Mouse (Mus musculus): ENCODE results near the gene Slc24a4. TPM values are rescaled to one million over a fixed set of nuclear protein-coding genes. Genes with fewer than 3 reads are reported as not detected.

Gene Slc24a4
- polyA plus RNA-seq, 1 experiment from 2014 or later = 0.26 TPM

- H3K27me3 ChIP-seq (ENCODE audit: control insufficient read depth, insufficient read depth, low read length) = no peaks in the 10 kb centered on the region
- no peak overlapping the region for H3K4me3 ChIP-seq (ENCODE audit: low read depth, low read length)
- no peak overlapping the region for H3K27ac ChIP-seq (ENCODE audit: low read depth, low read length)
- H3K9ac ChIP-seq (ENCODE audit: low read length) = no peak overlapping the region
- no peak overlapping the region for H3K4me2 ChIP-seq
- 81% methylated on average over 5 of the region's 5 CpGs for WGBS
- no peaks in the 10 kb centered on the region for H3K4me1 ChIP-seq (ENCODE audit: control insufficient read depth, insufficient read depth, low read length)
- ATAC-seq (ENCODE audit: low FRiP score) (no peak), DNase-seq (ENCODE audit: low spot score, missing footprints) (no peak)
- H3K9me3 ChIP-seq (ENCODE audit: control insufficient read depth, low read length) = no peaks in the 10 kb centered on the region
- no peaks in the 10 kb centered on the region for H3K36me3 ChIP-seq (ENCODE audit: control insufficient read depth, insufficient read depth, low read length)
Observed at GRCm38 (mm10) chr12:102299209-102299608, 170.7 kb downstream of the Slc24a4 start.

GRCm38 (mm10) chr12:102301585-102301984, 173.1 kb downstream of the Slc24a4 start:
- Histone ChIP-seq H3K4me1 (ENCODE audit: control insufficient read depth, insufficient read depth, low read length) (no peaks in the 10 kb centered on the region), H3K4me2 (no peak overlapping the region), H3K4me3 (ENCODE audit: low read depth, low read length) (no peak overlapping the region), H3K27ac (ENCODE audit: low read depth, low read length) (no peak overlapping the region), H3K36me3 (ENCODE audit: control insufficient read depth, insufficient read depth, low read length) (no peaks in the 10 kb centered on the region), H3K9ac (ENCODE audit: low read length) (no peak overlapping the region), H3K27me3 (ENCODE audit: control insufficient read depth, insufficient read depth, low read length) (no peaks in the 10 kb centered on the region), H3K9me3 (ENCODE audit: control insufficient read depth, low read length) (no peaks in the 10 kb centered on the region)
- DNase-seq (ENCODE audit: low spot score, missing footprints) = no peak
- 82% methylated on average over 1 of the region's 1 CpGs for WGBS
- no peak for ATAC-seq (ENCODE audit: low FRiP score)

- DNase-seq (ENCODE audit: low spot score, missing footprints) = no peak
- no peak for ATAC-seq (ENCODE audit: low FRiP score)
- H3K27ac ChIP-seq (ENCODE audit: low read depth, low read length) = no peak overlapping the region
- H3K4me3 ChIP-seq (ENCODE audit: low read depth, low read length) = no peak overlapping the region
- no peak overlapping the region for H3K9ac ChIP-seq (ENCODE audit: low read length)
- no peaks in the 10 kb centered on the region for H3K36me3 ChIP-seq (ENCODE audit: control insufficient read depth, insufficient read depth, low read length)
- 86% methylated on average over 9 of the region's 9 CpGs for WGBS
- no peak overlapping the region for H3K4me2 ChIP-seq
- no peaks in the 10 kb centered on the region for H3K4me1 ChIP-seq (ENCODE audit: control insufficient read depth, insufficient read depth, low read length)
- no peaks in the 10 kb centered on the region for H3K27me3 ChIP-seq (ENCODE audit: control insufficient read depth, insufficient read depth, low read length)
- H3K9me3 ChIP-seq (ENCODE audit: control insufficient read depth, low read length) = no peaks in the 10 kb centered on the region
Observed at GRCm38 (mm10) chr12:102302322-102302721, 173.8 kb downstream of the Slc24a4 start.

- Histone ChIP-seq H3K4me3 (ENCODE audit: low read depth, low read length) (no peak overlapping the region), H3K36me3 (ENCODE audit: control insufficient read depth, insufficient read depth, low read length) (no peaks in the 10 kb centered on the region), H3K4me2 (no peak overlapping the region), H3K27ac (ENCODE audit: low read depth, low read length) (no peak overlapping the region), H3K9me3 (ENCODE audit: control insufficient read depth, low read length) (no peaks in the 10 kb centered on the region), H3K4me1 (ENCODE audit: control insufficient read depth, insufficient read depth, low read length) (no peaks in the 10 kb centered on the region), H3K27me3 (ENCODE audit: control insufficient read depth, insufficient read depth, low read length) (no peaks in the 10 kb centered on the region), H3K9ac (ENCODE audit: low read length) (no peak overlapping the region)
- DNase-seq (ENCODE audit: low spot score, missing footprints) (no peak), ATAC-seq (ENCODE audit: low FRiP score) (no peak)
- WGBS = 82% methylated on average over 4 of the region's 4 CpGs
Observed at GRCm38 (mm10) chr12:102302831-102303351, 174.4 kb downstream of the Slc24a4 start.

GRCm38 (mm10) chr12:102303867-102304266, 175.3 kb downstream of the Slc24a4 start:
- 63% methylated on average over 7 of the region's 7 CpGs for WGBS
- no peak overlapping the region for H3K9ac ChIP-seq (ENCODE audit: low read length)
- no peaks in the 10 kb centered on the region for H3K36me3 ChIP-seq (ENCODE audit: control insufficient read depth, insufficient read depth, low read length)
- no peaks in the 10 kb centered on the region for H3K9me3 ChIP-seq (ENCODE audit: control insufficient read depth, low read length)
- H3K4me3 ChIP-seq (ENCODE audit: low read depth, low read length) = no peak overlapping the region
- H3K27me3 ChIP-seq (ENCODE audit: control insufficient read depth, insufficient read depth, low read length) = no peaks in the 10 kb centered on the region
- no peak overlapping the region for H3K27ac ChIP-seq (ENCODE audit: low read depth, low read length)
- DNase-seq (ENCODE audit: low spot score, missing footprints) (no peak), ATAC-seq (ENCODE audit: low FRiP score) (no peak)
- no peak overlapping the region for H3K4me2 ChIP-seq
- H3K4me1 ChIP-seq (ENCODE audit: control insufficient read depth, insufficient read depth, low read length) = no peaks in the 10 kb centered on the region

- no peak overlapping the region for H3K27ac ChIP-seq (ENCODE audit: low read depth, low read length)
- ATAC-seq (ENCODE audit: low FRiP score) = no peak
- WGBS = 66% methylated on average over 10 of the region's 10 CpGs
Observed at GRCm38 (mm10) chr12:102305069-102305836, 176.7 kb downstream of the Slc24a4 start.

GRCm38 (mm10) chr12:102308001-102308456, 179.5 kb downstream of the Slc24a4 start:
- Histone ChIP-seq H3K27ac (ENCODE audit: low read depth, low read length) (no peak overlapping the region), H3K9ac (ENCODE audit: low read length) (no peak overlapping the region), H3K4me1 (ENCODE audit: control insufficient read depth, insufficient read depth, low read length) (no peaks in the 10 kb centered on the region), H3K9me3 (ENCODE audit: control insufficient read depth, low read length) (no peaks in the 10 kb centered on the region), H3K27me3 (ENCODE audit: control insufficient read depth, insufficient read depth, low read length) (no peaks in the 10 kb centered on the region), H3K36me3 (ENCODE audit: control insufficient read depth, insufficient read depth, low read length) (no peaks in the 10 kb centered on the region), H3K4me2 (no peak overlapping the region), H3K4me3 (ENCODE audit: low read depth, low read length) (no peak overlapping the region)
- ATAC-seq (ENCODE audit: low FRiP score) (no peak), DNase-seq (ENCODE audit: low spot score, missing footprints) (no peak)
- 78% methylated on average over 6 of the region's 6 CpGs for WGBS

More at GRCm38 (mm10) chr12:102305069-102305836, 176.7 kb downstream of the Slc24a4 start:
- no peak overlapping the region for H3K4me2 ChIP-seq
- no peak for DNase-seq (ENCODE audit: low spot score, missing footprints)
- no peaks in the 10 kb centered on the region for H3K4me1 ChIP-seq (ENCODE audit: control insufficient read depth, insufficient read depth, low read length)
- no peak overlapping the region for H3K9ac ChIP-seq (ENCODE audit: low read length)
- no peaks in the 10 kb centered on the region for H3K9me3 ChIP-seq (ENCODE audit: control insufficient read depth, low read length)
- no peaks in the 10 kb centered on the region for H3K36me3 ChIP-seq (ENCODE audit: control insufficient read depth, insufficient read depth, low read length)
- H3K4me3 ChIP-seq (ENCODE audit: low read depth, low read length) = no peak overlapping the region
- no peaks in the 10 kb centered on the region for H3K27me3 ChIP-seq (ENCODE audit: control insufficient read depth, insufficient read depth, low read length)

- WGBS = 79% methylated on average over 16 of the region's 16 CpGs
- Histone ChIP-seq H3K36me3 (ENCODE audit: control insufficient read depth, insufficient read depth, low read length) (no peaks in the 10 kb centered on the region), H3K4me2 (no peak overlapping the region), H3K4me3 (ENCODE audit: low read depth, low read length) (no peak overlapping the region), H3K27me3 (ENCODE audit: control insufficient read depth, insufficient read depth, low read length) (no peaks in the 10 kb centered on the region), H3K9ac (ENCODE audit: low read length) (no peak overlapping the region), H3K4me1 (ENCODE audit: control insufficient read depth, insufficient read depth, low read length) (no peaks in the 10 kb centered on the region), H3K27ac (ENCODE audit: low read depth, low read length) (no peak overlapping the region), H3K9me3 (ENCODE audit: control insufficient read depth, low read length) (no peaks in the 10 kb centered on the region)
- ATAC-seq (ENCODE audit: low FRiP score) (no peak), DNase-seq (ENCODE audit: low spot score, missing footprints) (no peak)
Observed at GRCm38 (mm10) chr12:102308457-102309011, 180.0 kb downstream of the Slc24a4 start.

- Histone ChIP-seq H3K9ac (ENCODE audit: low read length) (no peak overlapping the region), H3K36me3 (ENCODE audit: control insufficient read depth, insufficient read depth, low read length) (no peaks in the 10 kb centered on the region), H3K4me1 (ENCODE audit: control insufficient read depth, insufficient read depth, low read length) (no peaks in the 10 kb centered on the region), H3K9me3 (ENCODE audit: control insufficient read depth, low read length) (no peaks in the 10 kb centered on the region), H3K27me3 (ENCODE audit: control insufficient read depth, insufficient read depth, low read length) (no peaks in the 10 kb centered on the region), H3K4me2 (no peak overlapping the region), H3K4me3 (ENCODE audit: low read depth, low read length) (no peak overlapping the region), H3K27ac (ENCODE audit: low read depth, low read length) (no peak overlapping the region)
- ATAC-seq (ENCODE audit: low FRiP score) (no peak), DNase-seq (ENCODE audit: low spot score, missing footprints) (no peak)
- 90% methylated on average over 11 of the region's 11 CpGs for WGBS
Observed at GRCm38 (mm10) chr12:102309099-102309799, 180.7 kb downstream of the Slc24a4 start.
